Mouse (Mus musculus) cerebellum, postnatal 36 days (tissue): Measurements from ENCODE around the gene Frat1.

Experiments
- DNase-seq, 2 experiments: peaks; one replicate each; pipeline ENCODE4 v3.0.0; 2021 to 2022; ENCODE audit warnings: mixed read lengths in 2 of 2

Gene Frat1

DNA sequence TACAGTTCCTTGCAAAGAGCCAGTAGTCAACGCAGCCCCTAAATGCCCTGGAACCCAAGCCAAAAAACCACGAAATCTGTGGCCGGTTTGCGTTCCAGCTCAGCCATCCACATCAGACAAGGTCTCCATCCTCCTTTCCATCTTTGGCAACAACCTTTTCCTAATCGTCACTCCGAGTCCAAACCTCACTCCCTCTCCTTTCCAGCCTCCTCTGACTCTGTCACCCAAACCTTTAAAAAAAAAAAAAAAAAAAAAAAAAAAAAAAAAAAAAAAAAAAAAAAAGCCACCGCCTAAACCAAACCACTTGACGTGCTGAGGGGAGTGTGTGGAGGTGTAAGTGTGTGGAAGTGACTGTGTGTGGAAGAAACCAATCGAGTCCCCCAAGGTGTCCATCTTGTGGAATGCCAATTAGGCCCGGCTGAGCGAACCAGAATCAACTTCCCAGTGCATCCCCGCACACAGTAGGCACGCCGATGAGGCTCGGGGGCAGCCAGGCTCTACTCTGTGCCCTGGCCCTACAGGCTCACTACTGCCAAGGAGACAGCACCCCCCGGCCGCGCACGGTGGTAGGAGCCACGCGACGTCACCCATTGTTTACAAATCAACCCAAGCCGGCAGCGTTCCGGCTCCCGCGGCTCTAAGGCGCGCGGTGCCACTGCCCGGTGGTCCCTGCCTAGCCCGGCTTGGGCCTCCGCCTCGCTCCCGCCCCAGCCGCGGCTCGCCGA lies at the start of gene Frat1:
TSS of gene Frat1 (plus strand) at position 590 of the 725 bp plus-strand sequence.
- peak; percentile 97 for DNase-seq

- no peak for DNase-seq
Observed at GRCm38 (mm10) chr19:41786896-41787295, 42.9 kb upstream of the Frat1 start.

DNA sequence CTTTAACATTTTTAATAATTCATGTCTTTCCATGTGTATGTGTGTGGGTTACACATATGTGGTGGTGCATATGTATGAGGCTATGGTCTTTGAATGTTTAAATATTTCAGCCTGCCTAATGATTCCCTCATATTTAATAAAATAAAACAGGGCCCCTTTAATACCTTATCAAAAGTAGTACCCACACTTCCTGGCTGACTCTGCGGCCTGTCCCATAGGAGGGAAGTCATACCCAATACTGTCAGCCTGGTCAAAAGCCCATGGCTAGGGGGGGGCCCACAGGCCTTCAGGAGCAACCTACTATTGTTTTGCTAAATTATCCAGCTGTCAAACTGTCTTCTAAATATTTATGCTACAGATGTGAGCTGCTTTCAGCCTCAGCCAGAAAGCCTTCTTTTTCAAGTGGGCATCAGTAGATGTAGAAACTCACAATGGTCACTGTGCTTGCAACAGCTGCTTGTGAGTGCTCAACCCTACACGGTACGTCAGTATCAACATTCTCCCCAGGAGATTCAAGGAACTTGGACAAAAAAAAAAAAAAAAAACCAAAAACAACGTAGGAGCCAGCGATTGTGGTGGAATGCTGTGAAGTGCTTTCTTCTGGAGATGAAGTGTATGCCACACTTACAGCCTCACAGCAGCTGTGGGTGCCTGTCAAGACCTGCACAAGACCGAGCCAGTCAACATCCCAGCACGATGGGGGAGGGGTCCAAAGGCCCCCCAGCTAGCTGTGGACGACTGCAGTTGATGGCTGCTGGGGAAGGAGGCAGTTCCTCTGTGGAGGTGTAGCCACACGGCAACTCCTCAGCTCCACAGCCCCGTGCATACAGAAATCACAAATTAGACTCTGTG lies 40.4 kb upstream of the Frat1 start:
- no peak for DNase-seq

DNA sequence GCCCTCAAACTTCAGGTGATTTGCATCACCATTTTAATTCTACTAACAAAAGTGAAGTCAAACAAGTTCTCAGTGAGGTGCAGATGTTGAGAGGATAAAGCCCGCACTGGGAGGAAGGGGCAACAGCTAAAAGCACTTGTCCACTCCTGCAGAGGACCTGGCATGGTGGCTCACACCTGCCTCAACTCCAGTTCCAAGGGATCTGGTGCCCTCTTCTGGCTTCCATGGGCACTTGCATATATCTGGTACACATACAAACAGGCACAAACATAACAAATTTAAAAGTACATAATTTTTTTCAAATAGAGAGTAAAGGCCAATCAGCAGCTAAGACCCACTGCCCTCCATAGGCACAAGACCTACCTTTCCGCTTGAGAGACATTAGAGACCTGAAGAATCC lies 38.4 kb upstream of the Frat1 start:
- no peak for DNase-seq

- no peak for DNase-seq
Observed at GRCm38 (mm10) chr19:41792934-41793486, 36.8 kb upstream of the Frat1 start.

DNA sequence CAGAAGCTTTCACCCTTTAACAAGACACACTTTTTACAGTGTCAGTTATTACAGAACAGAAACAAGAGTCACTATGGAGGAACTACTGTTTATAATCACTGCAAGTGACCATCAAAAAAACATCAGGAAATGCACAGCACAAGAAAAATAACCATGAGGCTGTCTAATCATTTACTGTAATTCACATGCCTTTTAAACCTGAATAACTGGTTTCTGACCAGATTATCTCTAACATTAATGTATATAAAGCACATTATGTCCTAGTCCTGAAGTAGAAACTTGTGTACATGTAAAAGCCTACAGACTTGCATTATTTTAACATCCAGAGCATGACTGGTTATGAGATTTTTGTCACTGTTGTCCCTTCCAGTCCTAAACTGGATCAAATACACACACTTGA lies 35.8 kb upstream of the Frat1 start:
- DNase-seq = no peak

DNA sequence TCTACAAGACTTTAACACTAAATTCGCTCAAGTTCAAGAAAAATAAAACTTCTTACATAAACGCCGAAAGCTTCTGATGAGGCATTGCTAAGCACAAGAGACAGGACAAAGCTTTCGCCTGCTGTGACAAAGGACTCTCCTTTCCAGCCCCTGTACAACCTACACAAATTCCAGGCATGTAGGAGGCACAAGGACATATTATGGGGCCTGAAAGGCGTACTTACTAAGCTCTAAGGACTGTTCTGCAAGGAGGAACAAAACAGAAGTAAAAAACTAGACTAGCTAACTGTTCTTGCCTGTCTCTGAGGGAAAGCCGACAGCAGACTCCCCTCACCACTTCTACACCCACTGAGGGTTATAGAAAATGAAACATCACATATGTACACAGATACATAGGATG lies 34.9 kb upstream of the Frat1 start:
- no peak for DNase-seq

DNA sequence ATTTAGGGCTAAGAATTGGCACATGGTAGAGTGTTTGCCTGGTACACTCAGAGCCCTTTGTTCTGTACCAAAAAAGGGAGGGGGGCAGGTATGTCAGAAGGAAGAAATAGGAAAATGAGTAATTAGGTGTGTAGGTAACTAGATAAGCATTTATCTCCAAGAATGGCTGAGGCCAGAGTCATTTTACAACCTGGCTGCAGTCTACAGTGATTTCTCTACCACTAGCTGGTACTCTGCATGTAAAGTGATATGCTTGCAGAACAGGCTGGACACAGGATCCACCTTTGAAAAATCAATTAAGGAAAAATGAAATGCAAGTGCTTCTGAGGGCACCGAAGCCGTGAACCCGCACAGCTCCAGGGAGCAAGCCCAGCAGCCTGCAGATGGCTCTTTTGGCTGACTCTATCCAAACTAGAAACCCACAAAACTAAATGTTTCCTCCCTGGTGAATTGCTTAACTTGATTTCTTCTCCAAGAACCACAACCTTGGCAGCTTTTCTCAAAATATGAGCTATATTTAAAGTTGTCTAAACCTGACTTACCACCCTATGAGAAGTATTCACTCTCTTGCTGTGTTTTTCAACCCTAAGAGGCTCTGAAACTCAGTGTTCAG lies 33.5 kb upstream of the Frat1 start:
- no peak for DNase-seq

- no peak for DNase-seq
Observed at GRCm38 (mm10) chr19:41796789-41797327, 32.9 kb upstream of the Frat1 start.

DNA sequence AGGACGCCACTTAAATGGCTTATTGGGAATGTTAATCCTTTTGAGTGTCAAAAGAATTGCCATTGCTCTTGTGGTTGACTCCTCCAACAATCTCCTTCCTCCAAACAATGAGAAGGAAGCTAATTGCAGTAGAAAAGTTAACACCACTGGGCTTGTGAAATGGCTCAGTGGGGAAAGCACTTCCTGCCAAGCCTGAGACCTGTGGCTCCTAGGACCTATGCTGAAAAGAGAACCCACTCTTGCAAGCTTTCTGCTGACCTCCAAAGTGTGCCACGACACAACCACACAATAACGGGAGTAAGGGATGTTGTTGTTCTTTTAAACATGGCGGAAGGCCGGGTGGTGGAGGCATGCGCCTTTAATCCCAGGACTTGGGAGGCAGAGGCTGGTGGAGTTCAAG lies 32.2 kb upstream of the Frat1 start:
- DNase-seq = no peak

GRCm38 (mm10) chr19:41800451-41800850 lies 29.3 kb upstream of the Frat1 start:
- no peak for DNase-seq

- peak in 1 of 2 experiments; percentile 25 for DNase-seq
Observed at GRCm38 (mm10) chr19:41800986-41801741, 28.6 kb upstream of the Frat1 start.

DNA sequence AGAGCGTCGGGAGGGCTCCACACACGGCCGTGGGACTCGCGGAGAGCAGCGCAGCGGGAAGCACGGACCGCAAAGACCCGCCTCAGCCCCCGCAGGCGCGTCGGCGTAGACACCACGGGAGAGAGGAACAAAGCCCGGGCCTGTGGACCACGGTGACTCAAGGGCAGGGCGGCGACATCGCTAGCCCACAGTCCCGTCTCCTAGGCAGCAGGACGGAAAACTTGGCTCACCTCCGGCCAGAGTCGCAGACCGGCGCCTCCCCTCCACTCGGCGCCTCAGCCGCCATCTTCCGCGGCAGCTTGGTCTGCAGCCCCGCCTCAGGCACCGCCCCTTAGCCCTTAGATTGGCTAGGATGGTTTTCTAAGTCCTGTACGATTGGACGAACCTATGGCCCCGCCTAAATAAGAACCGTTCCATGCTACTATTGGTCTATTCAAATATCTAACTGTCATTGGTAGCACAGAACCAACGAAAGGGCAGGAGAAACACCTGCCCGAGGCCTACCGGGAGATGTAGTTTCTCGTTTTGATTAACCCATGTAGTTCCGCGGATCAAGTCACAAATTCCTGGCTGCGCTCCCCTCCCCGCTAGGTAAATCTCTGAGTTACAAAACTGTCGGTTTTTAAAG lies 27.9 kb upstream of the Frat1 start, which contains the start of gene Arhgap19:
TSS of gene Arhgap19 (minus strand) at position 306 of the 628 bp plus-strand sequence.
- DNase-seq = peak; percentile 87

DNA sequence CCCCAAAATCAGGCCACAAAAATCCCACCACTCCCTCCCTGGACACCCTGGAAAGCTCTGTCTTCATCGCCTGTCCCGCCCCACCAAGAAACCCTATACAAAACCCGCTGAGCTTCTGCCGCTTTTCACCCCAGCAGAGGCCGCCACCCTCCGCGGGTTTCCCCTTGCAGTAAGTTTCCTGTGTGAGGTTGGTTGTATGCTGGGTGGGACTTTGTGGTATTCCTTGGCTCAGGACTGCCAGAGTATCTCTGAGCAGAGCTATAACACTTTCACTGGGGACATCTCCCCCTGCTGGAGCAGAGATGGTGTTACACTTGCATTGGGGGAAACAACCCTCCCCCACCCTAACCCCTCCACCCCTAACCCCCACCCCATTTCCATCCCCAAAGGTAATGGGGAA lies 26.4 kb upstream of the Frat1 start:
- DNase-seq = no peak

- no peak for DNase-seq
Observed at GRCm38 (mm10) chr19:41805831-41806230, 23.9 kb upstream of the Frat1 start.

DNA sequence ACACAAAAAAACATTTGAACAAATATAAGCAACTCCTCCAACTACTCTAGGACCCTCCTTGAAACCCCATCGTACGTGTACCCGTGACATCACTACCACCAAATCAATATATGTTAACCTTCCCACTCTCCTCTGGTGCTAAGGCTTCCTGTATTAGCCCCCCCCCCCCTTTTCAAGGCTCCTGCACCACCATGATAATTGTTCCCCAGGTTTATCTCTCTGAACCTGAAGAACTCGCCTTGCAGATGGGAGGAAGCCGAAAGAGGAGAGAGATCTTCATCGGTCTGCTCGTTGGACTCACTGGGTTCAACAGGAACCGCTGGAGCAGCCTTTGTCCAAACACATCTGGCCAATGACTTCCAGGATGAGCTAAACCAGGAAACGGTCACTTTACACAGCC lies 22.3 kb upstream of the Frat1 start:
- DNase-seq = no peak

DNA sequence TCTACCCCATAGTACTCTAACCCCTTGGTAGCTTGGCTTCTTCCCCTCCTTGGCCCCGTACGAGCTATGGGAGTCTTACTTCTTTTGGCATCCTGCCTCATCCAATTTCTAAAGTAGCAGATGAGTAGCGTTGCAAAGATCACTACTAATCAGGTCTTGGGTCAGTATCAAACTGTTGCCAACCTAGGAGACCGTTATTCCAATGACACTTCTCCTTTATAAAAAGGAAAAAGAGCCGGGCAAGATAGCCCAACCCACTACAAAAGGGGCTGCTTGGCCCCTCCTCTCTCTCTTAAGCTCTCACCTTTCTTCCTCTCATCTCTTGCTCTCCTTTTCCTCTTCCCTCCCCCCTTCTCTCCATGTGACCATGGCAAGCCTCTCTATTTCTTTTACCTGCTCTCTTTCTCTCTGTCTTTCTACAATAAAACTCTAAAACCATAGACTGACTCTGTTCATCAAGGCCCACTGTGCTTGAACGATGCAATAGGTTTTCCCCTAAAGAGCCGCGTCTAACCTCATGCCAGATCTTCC lies 21.6 kb upstream of the Frat1 start:
- no peak for DNase-seq

GRCm38 (mm10) chr19:41810074-41810473 lies 19.7 kb upstream of the Frat1 start:
- no peak for DNase-seq

- DNase-seq = no peak
Observed at GRCm38 (mm10) chr19:41812525-41812924, 17.2 kb upstream of the Frat1 start.

DNA sequence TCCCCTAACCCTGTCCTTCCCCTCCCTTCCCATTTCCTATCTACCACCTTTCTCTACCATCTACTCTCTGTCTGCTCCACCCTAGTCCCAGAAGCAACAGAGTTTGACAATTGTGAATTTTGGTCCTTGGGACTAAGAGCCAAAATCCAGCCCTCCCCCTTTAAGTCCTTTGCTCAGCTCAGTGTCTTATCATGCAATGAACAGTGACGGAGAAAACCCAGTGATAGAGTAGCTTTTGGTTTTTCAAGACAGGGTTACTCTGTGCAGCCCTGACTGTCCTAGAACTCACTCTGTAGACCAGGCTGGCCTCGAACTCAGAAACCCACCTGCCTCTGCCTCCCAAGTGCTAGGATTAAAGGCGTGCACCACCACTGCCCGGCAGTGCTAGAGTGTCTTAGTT lies 16.4 kb upstream of the Frat1 start:
- no peak for DNase-seq

- no peak for DNase-seq
Observed at GRCm38 (mm10) chr19:41816410-41816809, 13.4 kb upstream of the Frat1 start.
